Mouse (Mus musculus): Measurements from ENCODE around the gene Plcb3. TPM values are rescaled to one million over a fixed set of nuclear protein-coding genes. Genes with fewer than 3 reads are reported as not detected.

Plcb3 gene
- 39.2 and 49.3 TPM in 2 replicates for polyA plus RNA-seq (2012; ENCODE audit: insufficient read depth, low replicate concordance)

DNA sequence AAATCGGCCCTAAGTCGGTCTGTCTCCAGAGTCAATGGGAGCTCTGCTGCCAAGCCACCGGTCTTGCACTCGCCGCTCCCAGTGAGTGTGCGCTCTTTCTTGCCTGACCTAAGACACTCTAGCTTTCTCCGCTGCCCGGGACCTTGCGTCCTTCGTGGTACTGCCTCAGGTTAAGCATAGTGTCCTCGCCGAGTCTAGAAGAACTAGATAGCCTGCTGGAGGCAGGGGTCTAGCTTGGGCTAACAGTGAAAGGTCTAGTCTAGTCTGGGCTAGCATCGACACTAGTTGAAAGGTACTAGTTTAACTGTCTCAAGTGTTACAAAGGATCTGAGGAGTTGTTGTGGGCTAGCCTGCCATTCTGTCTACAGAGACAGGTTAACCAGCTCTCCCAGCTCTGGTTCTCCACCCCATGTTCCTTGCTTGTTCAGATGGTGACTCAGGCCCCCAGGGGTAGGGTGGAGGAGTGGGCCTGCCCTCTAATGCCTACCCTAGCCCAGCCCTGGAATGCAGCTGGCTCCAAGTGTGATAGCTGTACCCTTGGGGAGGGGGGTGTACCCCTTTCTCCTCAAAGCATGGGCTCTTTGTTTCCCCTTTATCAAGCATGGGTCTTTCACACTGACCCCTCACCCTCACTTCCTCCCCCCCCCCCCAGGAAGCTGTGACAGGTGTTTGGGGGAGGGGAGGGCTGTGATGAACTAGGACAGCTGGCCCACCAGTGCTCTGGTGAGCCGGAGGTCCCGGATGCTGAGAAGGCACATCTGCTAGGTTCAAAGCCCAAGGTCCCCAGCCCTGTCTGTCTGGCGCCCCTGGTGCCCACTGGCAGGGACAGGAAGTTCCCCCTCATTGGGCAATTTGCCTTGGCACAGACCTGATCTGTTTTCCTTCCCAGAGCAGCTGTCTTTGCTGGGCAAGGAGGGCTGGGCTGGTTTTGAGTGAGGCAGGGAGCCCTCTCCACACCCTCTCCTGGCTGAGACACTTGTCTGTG, at the start of gene Plcb3:
TSS of gene Plcb3 (minus strand) at position 934 of the 985 bp plus-strand sequence.
- Histone ChIP-seq H3K9me3 (no peaks in the 10 kb centered on the region), H3K4me1 (peaks cover 78% of the 10 kb centered on the region), H3K4me3 (replicated peaks) (peak within 1 kb of the TSS; percentile 97), H3K36me3 (replicated peaks; ENCODE audit: low read length) (peaks cover 21% of the 10 kb centered on the region), H3K27me3 (replicated peaks) (no peaks in the 10 kb centered on the region)
- TF ChIP-seq FLI1 (IDR thresholded peaks at IDR 0.05; ENCODE audit: low read length) (no peak), GATA1 (IDR thresholded peaks at IDR 0.05; ENCODE audit: borderline replicate concordance, low read length) (no peak)

- Histone ChIP-seq H3K36me3 (replicated peaks; ENCODE audit: low read length) (peaks cover 92% of the 10 kb centered on the region), H3K27me3 (replicated peaks) (no peaks in the 10 kb centered on the region), H3K9me3 (no peaks in the 10 kb centered on the region), H3K4me3 (replicated peaks) (peak overlapping the region; percentile 96), H3K4me1 (peaks cover 75% of the 10 kb centered on the region)
- no peak for TF ChIP-seq FLI1 (IDR thresholded peaks at IDR 0.05; ENCODE audit: low read length)
- TF ChIP-seq GATA1 (IDR thresholded peaks at IDR 0.05; ENCODE audit: borderline replicate concordance, low read length): no peak
Measured at GRCm38 (mm10) chr19:7020224-7020641, 44.0 kb upstream of the Plcb3 start.

GRCm38 (mm10) chr19:7019191-7019590, 42.9 kb upstream of the Plcb3 start, which contains the start of gene Fermt3:
Gene Fermt3, minus strand, starts transcription at chr19:7019469.
- Histone ChIP-seq H3K4me3 (replicated peaks) (peak within 1 kb of the TSS; percentile 96), H3K36me3 (replicated peaks; ENCODE audit: low read length) (peaks cover 89% of the 10 kb centered on the region), H3K9me3 (no peaks in the 10 kb centered on the region), H3K4me1 (peaks cover 84% of the 10 kb centered on the region), H3K27me3 (replicated peaks) (no peaks in the 10 kb centered on the region)
- TF ChIP-seq FLI1 (IDR thresholded peaks at IDR 0.05; ENCODE audit: low read length) (peak; percentile 80), GATA1 (IDR thresholded peaks at IDR 0.05; ENCODE audit: borderline replicate concordance, low read length) (no peak)

DNA sequence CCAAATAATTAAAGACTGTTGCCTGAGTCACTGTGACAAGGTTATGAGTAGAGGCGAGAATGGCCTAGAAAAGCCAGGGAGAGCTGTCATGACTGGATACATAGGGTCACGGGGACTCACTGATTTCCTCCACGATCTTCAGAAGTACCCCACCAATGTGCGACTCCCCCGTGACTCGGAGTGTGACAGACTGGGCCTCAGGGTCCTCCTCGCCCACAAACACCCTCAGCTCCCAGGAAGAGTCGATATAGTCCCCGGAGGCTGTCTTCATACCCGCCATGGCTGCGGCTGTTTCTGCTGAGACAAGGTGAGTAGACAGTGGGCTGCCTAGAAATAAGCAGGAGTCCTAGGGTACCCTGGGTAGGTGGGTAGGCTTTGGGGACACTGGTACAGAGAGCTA, 42.3 kb upstream of the Plcb3 start:
- Histone ChIP-seq H3K27me3 (replicated peaks) (no peaks in the 10 kb centered on the region), H3K4me1 (peaks cover 85% of the 10 kb centered on the region), H3K9me3 (no peaks in the 10 kb centered on the region), H3K4me3 (replicated peaks) (peak overlapping the region; percentile 96), H3K36me3 (replicated peaks; ENCODE audit: low read length) (peaks cover 90% of the 10 kb centered on the region)
- TF ChIP-seq FLI1 (IDR thresholded peaks at IDR 0.05; ENCODE audit: low read length) (no peak), GATA1 (IDR thresholded peaks at IDR 0.05; ENCODE audit: borderline replicate concordance, low read length) (no peak)

DNA sequence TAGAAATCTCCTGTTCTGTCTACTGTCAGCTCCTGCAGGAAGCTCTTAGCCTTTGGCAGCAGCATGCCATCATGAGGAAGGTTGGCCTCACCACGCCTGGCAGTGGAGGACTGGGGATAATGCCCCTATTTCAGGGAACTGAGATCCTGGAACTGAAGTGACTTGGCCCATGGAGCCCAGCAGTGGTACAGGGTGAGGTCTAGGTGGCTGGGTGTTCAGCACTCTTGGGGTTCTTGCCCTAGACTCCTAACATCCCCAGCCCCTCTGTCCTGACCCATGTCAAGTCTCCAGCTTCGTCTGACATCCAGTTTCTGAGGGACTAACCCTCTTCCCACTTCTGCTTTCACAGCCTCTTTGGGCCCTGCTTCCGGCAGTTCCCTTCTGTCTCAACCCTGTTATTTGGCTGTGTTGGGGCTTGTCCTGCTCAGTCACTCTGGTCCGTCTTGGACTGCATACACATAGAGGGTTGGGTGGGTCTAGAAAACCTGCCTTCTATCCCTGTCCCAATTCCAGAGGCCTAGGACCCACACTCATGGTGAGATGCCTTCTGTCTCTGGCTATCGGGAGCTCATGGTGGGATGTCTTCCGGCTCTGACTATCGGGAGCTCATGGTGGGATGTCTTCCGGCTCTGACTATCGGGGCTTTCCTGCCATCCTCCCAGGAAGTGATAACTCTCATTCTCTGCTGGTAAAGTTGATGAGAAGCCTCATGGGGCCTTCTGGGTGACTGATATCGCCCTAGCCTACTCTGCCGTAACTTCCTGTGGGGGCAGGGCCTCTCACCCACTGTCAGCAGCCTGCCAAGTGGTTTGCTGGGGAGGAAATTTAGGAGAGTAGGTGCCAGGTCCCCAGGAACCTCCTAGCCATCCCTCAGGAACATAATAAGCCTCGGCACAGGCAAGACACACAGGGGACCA, 41.5 kb upstream of the Plcb3 start:
- Histone ChIP-seq H3K4me3 (replicated peaks) (peak overlapping the region; percentile 96), H3K36me3 (replicated peaks; ENCODE audit: low read length) (peaks cover 90% of the 10 kb centered on the region), H3K9me3 (no peaks in the 10 kb centered on the region), H3K27me3 (replicated peaks) (no peaks in the 10 kb centered on the region), H3K4me1 (peaks cover 86% of the 10 kb centered on the region)
- TF ChIP-seq FLI1 (IDR thresholded peaks at IDR 0.05; ENCODE audit: low read length) (peak; percentile 93), GATA1 (IDR thresholded peaks at IDR 0.05; ENCODE audit: borderline replicate concordance, low read length) (peak; percentile 92)

- Histone ChIP-seq H3K9me3 (no peaks in the 10 kb centered on the region), H3K4me3 (replicated peaks) (peak overlapping the region; percentile 89), H3K27me3 (replicated peaks) (no peaks in the 10 kb centered on the region), H3K36me3 (replicated peaks; ENCODE audit: low read length) (peaks cover 85% of the 10 kb centered on the region), H3K4me1 (peaks cover 76% of the 10 kb centered on the region)
- TF ChIP-seq GATA1 (IDR thresholded peaks at IDR 0.05; ENCODE audit: borderline replicate concordance, low read length): no peak
- no peak for TF ChIP-seq FLI1 (IDR thresholded peaks at IDR 0.05; ENCODE audit: low read length)
Measured at GRCm38 (mm10) chr19:7014481-7015135, 38.3 kb upstream of the Plcb3 start.

GRCm38 (mm10) chr19:7013984-7014383, 37.7 kb upstream of the Plcb3 start:
- H3K4me3 ChIP-seq (replicated peaks): peak overlapping the region; percentile 89
- no peak for TF ChIP-seq FLI1 (IDR thresholded peaks at IDR 0.05; ENCODE audit: low read length)
- H3K9me3 ChIP-seq: no peaks in the 10 kb centered on the region
- peaks cover 88% of the 10 kb centered on the region for H3K36me3 ChIP-seq (replicated peaks; ENCODE audit: low read length)
- peaks cover 78% of the 10 kb centered on the region for H3K4me1 ChIP-seq
- no peaks in the 10 kb centered on the region for H3K27me3 ChIP-seq (replicated peaks)

GRCm38 (mm10) chr19:7012426-7012825, 36.2 kb upstream of the Plcb3 start:
- Histone ChIP-seq H3K9me3 (no peaks in the 10 kb centered on the region), H3K36me3 (replicated peaks; ENCODE audit: low read length) (peaks cover 86% of the 10 kb centered on the region), H3K4me1 (peaks cover 87% of the 10 kb centered on the region), H3K27me3 (replicated peaks) (no peaks in the 10 kb centered on the region), H3K4me3 (replicated peaks) (peak overlapping the region; percentile 89)
- no peak for TF ChIP-seq GATA1 (IDR thresholded peaks at IDR 0.05; ENCODE audit: borderline replicate concordance, low read length)
- TF ChIP-seq FLI1 (IDR thresholded peaks at IDR 0.05; ENCODE audit: low read length): no peak

Measured in megakaryocyte, embryonic 14.5 days (primary cell).